Mouse (Mus musculus) B cell, adult 2 months (primary cell): ENCODE results near the gene Wtap.
"Not testable (repeated sequence)": the region's sequence is repeated elsewhere in the genome, so short reads cannot be mapped to it uniquely, and the experiment has no call there.

Source experiments
- DNase-seq, 2 experiments: peaks; one replicate each; pipeline ENCODE4 v3.0.0; 2022

Wtap gene

GRCm38 (mm10) chr17:12994069-12994468 lies at the start of gene Wtap:
TSS of gene Wtap (minus strand) at chr17:12994169.
- DNase-seq = no peak

GRCm38 (mm10) chr17:13036627-13037192 lies 42.7 kb upstream of the Wtap start:
- DNase-seq = not testable (repeated sequence)

DNA sequence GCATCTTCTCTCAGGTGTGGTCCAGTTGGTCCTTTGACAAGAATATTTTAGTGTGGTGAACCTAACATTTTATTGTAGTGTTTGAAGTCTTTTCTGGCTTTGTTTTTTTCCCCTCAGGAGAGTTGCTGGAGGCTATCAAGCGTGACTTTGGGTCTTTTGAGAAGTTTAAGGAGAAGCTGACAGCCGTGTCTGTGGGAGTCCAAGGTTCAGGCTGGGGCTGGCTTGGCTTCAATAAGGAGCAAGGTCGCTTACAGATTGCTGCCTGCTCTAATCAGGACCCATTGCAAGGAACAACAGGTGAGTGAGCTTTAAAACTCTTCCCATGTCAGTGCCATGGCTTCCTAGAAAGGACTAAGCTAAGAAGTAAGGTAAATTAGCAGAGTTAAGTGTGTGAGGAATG lies 19.3 kb upstream of the Wtap start:
- no peak for DNase-seq

- peak; percentile 48 for DNase-seq
Measured at GRCm38 (mm10) chr17:13009887-13010286, 15.9 kb upstream of the Wtap start.

GRCm38 (mm10) chr17:13008528-13008927 lies 14.6 kb upstream of the Wtap start:
- DNase-seq = peak; percentile 59 to 60

DNA sequence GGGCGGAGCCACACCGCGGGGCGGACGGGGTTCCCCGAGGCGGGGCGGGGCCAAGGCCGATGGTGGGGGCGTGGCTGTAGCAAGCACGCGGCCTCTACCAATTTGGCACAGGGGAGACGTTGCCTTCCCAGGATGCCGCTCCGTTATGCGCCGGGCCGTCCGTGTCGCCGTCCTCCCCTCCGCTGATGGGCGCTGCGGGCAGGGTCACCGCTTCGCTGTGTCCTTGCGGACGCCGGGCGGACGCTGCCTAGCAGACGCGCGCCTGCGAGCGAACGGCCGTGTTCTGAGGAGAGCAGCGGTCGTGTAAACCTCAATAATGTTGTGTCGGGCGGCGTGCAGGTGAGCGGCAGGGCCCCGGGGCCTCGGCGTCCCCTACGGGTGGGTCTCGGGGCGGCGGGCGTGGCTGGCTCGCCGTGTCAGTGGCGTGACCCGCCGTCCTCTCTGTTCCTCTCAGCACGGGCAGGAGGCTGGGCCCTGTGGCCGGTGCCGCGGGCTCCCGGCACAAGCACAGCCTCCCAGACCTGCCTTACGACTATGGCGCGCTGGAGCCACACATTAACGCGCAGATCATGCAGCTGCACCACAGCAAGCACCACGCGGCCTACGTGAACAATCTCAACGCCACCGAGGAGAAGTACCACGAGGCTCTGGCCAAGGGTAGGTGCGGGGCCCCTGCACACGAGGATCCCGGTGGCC lies 13.9 kb upstream of the Wtap start:
- DNase-seq = peak; percentile 99

DNA sequence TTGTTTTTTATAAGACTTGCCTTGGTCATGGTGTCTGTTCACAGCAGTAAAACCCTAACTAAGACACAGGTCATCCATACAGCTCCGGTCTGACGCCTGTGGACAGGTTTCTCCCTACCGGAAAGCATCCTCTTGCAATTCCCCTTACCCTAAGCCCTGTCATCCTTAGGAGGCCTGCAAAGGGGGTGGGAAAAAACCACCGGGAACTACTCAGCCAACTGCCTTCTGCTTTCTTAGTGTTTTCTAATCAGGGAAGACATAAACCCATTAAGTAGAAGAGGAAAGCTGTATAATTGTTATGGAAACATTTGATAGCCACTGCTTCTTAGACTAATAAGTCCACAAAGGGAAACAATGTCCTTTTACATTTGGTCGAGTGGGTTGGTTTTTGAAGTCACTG lies 13.0 kb upstream of the Wtap start:
- DNase-seq = no peak

DNA sequence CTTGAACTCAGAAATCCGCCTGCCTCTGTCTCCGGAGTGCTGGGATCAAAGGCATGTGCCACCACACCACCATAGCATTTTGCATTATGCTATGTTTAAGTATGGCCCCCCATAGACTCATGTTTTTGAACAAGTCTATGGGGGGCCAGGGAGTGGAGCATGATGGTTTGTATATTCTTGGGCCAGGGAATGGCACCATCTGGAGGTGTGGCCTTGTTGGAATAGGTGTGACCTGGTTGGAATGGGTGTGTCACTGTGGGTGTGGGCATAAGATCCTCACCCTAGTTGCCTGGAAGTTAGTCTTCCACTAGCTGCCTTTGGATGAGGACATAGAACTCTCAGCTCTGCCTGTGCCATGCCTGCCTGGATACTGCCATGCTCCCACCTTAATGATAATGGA lies 12.6 kb upstream of the Wtap start, which contains the start of gene Sod2:
Gene Sod2 (plus strand): TSS at position 301 of the 400 bp plus-strand sequence.
- not testable (repeated sequence) for DNase-seq

- DNase-seq = not testable (repeated sequence)
Measured at GRCm38 (mm10) chr17:13004436-13004835, 10.5 kb upstream of the Wtap start.

DNA sequence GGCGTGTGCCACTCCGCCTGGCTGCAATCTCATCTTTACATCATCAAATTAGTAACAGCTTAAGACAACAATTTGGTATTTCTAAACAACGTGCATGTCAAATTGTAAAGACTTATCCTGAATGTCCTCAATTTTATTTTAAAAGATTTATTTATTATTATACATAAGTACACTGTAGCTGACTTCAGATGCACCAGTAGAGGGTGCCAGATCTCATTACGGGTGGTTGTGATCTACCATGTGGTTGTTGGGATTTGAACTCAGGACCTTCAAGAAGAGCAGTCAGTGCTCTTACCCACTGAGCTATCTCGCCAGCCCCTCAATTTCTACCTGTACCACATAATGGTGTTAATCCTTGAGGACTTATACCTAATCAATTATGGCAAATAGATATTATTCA lies 8.3 kb upstream of the Wtap start:
- not testable (repeated sequence) for DNase-seq

GRCm38 (mm10) chr17:12999069-12999468 lies 5.1 kb upstream of the Wtap start:
- no peak for DNase-seq

- DNase-seq = no peak
Measured at GRCm38 (mm10) chr17:12997890-12998289, 3.9 kb upstream of the Wtap start.

GRCm38 (mm10) chr17:12996345-12996744 lies 2.4 kb upstream of the Wtap start:
- DNase-seq = peak; percentile 66 to 71

- DNase-seq = peak; percentile 79 to 81
Measured at GRCm38 (mm10) chr17:12992470-12992991, 1.4 kb downstream of the Wtap start.

GRCm38 (mm10) chr17:12991635-12992358 lies 2.2 kb downstream of the Wtap start:
- peak; percentile 92 to 93 for DNase-seq

- DNase-seq = peak; percentile 75 to 76
Measured at GRCm38 (mm10) chr17:12991194-12991634, 2.8 kb downstream of the Wtap start.

GRCm38 (mm10) chr17:12990567-12991145 lies 3.3 kb downstream of the Wtap start:
- peak; percentile 13 to 17 for DNase-seq

- DNase-seq = peak; percentile 35 to 43
Measured at GRCm38 (mm10) chr17:12988096-12988495, 5.9 kb downstream of the Wtap start.

- no peak for DNase-seq
Measured at GRCm38 (mm10) chr17:12983988-12984387, 10.0 kb downstream of the Wtap start.

DNA sequence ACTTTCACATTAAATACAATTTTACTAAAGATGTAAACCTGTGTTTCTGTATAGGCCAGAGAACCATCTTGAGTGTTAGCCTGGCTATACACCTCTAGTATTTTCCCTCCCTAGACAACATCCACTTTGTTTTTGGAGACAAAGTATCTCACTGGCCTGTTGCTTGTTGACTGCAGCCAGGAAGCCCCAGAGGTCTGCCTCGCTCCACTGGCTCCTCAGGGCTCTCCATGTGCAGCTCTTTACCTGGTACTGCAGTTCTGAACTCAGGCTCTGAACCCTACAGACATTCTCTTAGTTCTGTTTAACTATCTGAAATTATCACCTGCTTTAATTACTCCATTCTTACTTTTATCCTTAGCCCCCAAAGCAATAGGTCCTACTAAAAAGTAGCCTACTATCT lies 15.4 kb downstream of the Wtap start:
- DNase-seq = no peak

- no peak for DNase-seq
Measured at GRCm38 (mm10) chr17:12973851-12974250, 20.1 kb downstream of the Wtap start.

GRCm38 (mm10) chr17:12967173-12967572 lies 26.8 kb downstream of the Wtap start:
- no peak for DNase-seq

DNA sequence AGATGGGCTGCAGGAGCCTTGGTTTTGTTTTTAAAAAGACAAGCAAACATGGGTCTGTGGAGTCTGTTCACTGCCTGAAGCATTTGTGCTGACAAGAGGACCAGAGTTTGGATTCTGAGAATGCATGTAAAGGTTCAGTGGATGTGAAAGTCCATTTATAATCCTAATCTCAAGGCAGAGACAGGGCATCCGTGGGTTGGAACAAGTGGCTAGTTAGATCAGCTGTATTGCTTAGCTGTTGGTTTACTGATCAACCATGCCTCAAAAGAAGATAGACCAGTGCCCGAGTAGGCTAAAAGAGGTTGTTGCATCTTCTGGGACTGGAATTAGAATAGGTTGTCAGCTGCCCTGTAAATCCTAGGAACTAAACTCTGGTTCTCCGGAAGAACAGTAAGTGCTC lies 30.5 kb downstream of the Wtap start:
- DNase-seq = no peak
